Mouse (Mus musculus): ENCODE measurements around the gene Olfr1393.
"Not testable (repeated sequence)": the region's sequence is repeated elsewhere in the genome, so short reads cannot be mapped to it uniquely, and the experiment has no call there.

The Olfr1393 gene

DNA sequence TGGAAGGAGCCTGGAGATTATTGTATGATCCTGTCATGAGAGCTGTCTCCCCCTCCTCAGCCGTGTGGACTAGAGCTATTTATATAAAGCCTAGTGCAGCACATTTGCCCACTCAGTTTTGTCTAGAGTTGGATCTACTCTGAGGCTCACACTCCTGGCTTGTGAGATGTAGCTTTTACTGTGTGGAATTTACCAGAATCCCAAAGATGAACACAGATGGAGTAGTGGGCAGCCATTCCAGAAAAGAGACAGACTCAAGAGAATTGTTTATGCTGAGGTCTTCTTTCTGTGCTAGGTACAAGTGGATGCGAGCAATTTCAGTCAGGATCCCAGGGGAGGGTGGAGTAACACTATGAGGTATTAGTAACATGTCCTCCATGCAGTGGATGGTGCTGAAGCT, 9.1 kb downstream of the Olfr1393 start:
- DNase-seq (ENCODE audit: low read depth, low spot score): no peak

DNA sequence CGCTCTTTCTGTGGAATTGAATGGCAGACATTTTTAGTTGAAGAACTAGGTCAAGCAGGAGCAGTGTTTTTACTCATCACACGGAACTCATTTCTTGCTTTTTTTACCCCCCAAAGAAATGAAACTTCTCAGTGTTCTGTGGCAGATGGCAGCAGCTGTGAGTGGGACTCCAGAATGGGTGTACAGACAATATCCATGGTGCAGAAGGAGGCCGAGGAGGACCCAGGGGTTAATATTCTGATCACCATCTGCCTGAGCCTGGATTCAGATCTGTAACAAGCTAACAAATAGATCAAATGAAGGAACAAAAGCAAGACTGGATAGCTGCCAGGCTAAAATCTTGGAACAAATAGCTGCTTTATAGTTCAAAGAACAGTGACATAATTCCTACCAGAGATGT, 14.7 kb downstream of the Olfr1393 start:
- no peak for DNase-seq (ENCODE audit: low read depth, low spot score)

- no peak for DNase-seq (ENCODE audit: low read depth, low spot score)
Measured at GRCm38 (mm10) chr11:49304441-49304840, 26.3 kb downstream of the Olfr1393 start, which contains the start of gene Olfr10. TSS of gene Olfr10 (plus strand) at chr11:49304741.

GRCm38 (mm10) chr11:49308547-49308946, 30.4 kb downstream of the Olfr1393 start:
- DNase-seq (ENCODE audit: low read depth, low spot score): not testable (repeated sequence)

DNA sequence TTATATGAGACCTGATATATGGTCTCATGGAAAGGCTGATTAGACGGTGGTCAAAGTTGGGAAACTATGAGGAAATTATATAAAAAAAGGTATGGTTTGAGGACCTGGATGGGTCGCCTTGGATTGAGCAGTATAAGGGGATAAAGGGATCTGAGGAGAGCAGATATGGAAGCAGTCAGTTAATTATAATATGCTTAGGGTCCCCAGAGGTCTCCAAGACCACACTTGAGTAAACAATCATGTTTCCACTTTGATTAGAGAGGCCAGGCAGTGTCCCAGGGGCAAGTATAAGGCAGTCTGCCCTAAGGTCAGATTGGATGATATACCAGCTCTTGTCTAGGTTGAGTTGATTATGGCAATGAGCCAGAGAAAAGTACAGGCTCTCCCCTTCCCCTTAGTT, 44.3 kb downstream of the Olfr1393 start, which contains the start of gene Olfr1391:
Gene Olfr1391, plus strand, starts transcription at position 301 of the 400 bp plus-strand sequence.
- no peak for DNase-seq (ENCODE audit: low read depth, low spot score)

GRCm38 (mm10) chr11:49326726-49327125, 48.6 kb downstream of the Olfr1393 start:
- DNase-seq (ENCODE audit: low read depth, low spot score): no peak

DNA sequence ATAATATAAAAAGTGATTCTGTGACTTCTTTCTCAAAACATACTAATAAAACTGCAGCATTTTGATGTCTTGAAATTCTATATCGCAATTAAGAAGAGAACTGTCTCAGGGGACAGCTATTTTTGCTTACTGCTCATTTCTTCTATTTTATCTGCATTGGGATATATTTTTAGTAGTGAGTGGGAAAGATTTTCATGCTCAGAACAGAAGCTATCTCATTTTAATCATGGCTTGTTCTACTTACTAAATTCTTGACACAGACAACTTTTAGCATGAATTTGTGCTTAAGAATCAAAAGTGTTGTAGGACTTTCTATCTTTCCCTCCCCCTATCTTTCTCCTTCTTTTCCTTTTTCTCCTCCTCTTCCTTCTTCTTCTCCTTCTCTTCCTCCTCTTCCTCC, 51.6 kb downstream of the Olfr1393 start:
- no peak for DNase-seq (ENCODE audit: low read depth, low spot score)

All from A20 (cell line).